Mouse (Mus musculus) heart, postnatal 0 days (tissue): ENCODE measurements around the gene Id1.

ENCODE experiments used
- CTCF ChIP-seq: IDR thresholded peaks from 2 replicates; pipeline ENCODE4 v1.5.1; 2016; ENCODE audit warnings: antibody characterized with exemption, control low read depth, low read depth
- EP300 ChIP-seq: IDR thresholded peaks from 2 replicates; pipeline ENCODE4 v1.6.1; 2016; ENCODE audit warnings: antibody characterized with exemption, low read depth

DNA sequence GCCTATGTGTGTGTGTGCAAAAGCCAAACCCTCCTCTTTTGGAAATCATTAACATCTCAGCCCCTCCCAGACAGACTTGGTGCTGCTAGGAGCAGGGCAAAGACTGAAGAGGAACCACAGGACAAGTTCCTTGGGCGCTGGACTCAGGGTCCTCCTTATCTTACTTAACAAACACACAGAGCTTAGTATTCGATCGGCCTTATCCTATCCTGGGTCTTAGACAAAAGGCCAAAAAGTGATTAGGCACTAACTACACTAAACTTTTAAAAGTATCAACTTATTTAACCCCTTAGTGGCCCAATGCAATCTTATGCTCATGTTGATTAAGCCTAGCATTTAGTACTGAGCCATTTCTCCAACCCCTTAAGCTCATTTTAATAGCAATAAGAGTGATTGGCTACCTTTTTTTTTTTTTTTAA, 3.8 kb downstream of the Id1 start:
- no peak for TF ChIP-seq CTCF
- no peak for TF ChIP-seq EP300
